Mouse (Mus musculus): Measurements from ENCODE around the gene Gm9732. TPM values are rescaled to one million over a fixed set of nuclear protein-coding genes. Genes with fewer than 3 reads are reported as not detected.
"Not testable (repeated sequence)": the region's sequence is repeated elsewhere in the genome, so short reads cannot be mapped to it uniquely, and the experiment has no call there.

Gene Gm9732
- total RNA-seq, 2 experiments from 2014 or later = not detected

- DNase-seq; intact Hi-C loops (cut with DNase I): not testable (repeated sequence)
These were observed 78.1 kb downstream of the Gm9732 start for GRCm38 (mm10) chr14:43352944-43353343.

Other genes starting within 250 kb of the Gm9732 start
- not detected for gene Gm8094, start 198.4 kb upstream of the Gm9732 start, total RNA-seq (2021)
- gene Gm8104, start 174.4 kb upstream of the Gm9732 start, total RNA-seq (2021) = not detected
- not detected for gene Gm7233, start 95.2 kb upstream of the Gm9732 start, total RNA-seq (2021)
- gene Gm8122, start 39.7 kb upstream of the Gm9732 start, total RNA-seq (2021) = not detected
- gene Gm8126, start 16.4 kb upstream of the Gm9732 start, total RNA-seq (2021) = not detected
- gene Gm8127, start 18.8 kb downstream of the Gm9732 start, total RNA-seq (2021) = not detected
- not detected for gene 1700001F09Rik, start 72.8 kb downstream of the Gm9732 start, total RNA-seq (2021)
- not detected for gene Gm8138, start 141.3 kb downstream of the Gm9732 start, total RNA-seq (2021)

All from heart, postnatal 10 days (tissue).